Mouse (Mus musculus) lung, postnatal 0 days (tissue): ENCODE data around the gene Abcb9.

ENCODE experiments used
- CTCF ChIP-seq: IDR thresholded peaks from 2 replicates; pipeline ENCODE4 v1.5.1; 2016; ENCODE audit warnings: antibody characterized with exemption, mild to moderate bottlenecking
- EP300 ChIP-seq: IDR thresholded peaks from 2 replicates; pipeline ENCODE4 v1.6.1; 2016; ENCODE audit warnings: antibody characterized with exemption, mild to moderate bottlenecking, control low read depth

DNA sequence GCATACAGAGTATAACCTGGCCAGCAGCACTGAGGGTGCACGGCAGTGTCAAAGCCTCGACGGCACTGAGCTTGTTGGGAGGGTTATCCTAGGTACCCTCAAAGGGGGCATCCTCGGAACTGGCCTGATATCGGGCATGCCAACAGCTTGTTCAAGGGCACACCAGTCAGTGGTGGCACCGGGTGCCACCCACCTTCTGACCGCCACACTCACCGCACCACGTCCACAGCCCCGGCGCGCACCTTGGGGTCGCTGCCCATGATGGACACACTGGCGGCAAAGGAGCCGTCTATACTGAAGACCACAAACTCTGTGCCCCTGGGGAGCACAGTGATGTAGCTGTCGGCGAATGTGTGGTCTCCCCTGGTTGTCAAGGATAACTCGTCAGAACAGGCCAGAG is 26.8 kb upstream of the Abcb9 start:
- no peak for TF ChIP-seq CTCF
- no peak for TF ChIP-seq EP300
